Mouse (Mus musculus) gastrocnemius, postnatal 10 days (tissue): ENCODE measurements at regions not wholly inside any gene's neighbourhood (a gene's known extent, or its start where the extent isn't known, plus 50 kb on each side); places are given as distances from the start of the nearest gene placed in this dataset.

ENCODE experiments used
- DNase-seq: peaks from one replicate; pipeline ENCODE4 v3.0.0; 2021; ENCODE audit warnings: mixed read lengths

- DNase-seq: no peak
Observed at GRCm38 (mm10) chr15:90021746-90022312, 180.2 kb upstream of the Syt10 start.

GRCm38 (mm10) chr15:90023164-90023563, 181.5 kb upstream of the Syt10 start:
- DNase-seq: no peak

- no peak for DNase-seq
Observed at GRCm38 (mm10) chr15:90034356-90034755, 189.8 kb upstream of the Alg10b start.

- no peak for DNase-seq
Observed at GRCm38 (mm10) chr15:90045683-90046082, 178.4 kb upstream of the Alg10b start.

GRCm38 (mm10) chr15:90062021-90062420, 162.1 kb upstream of the Alg10b start:
- no peak for DNase-seq

GRCm38 (mm10) chr15:90065768-90066167, 158.3 kb upstream of the Alg10b start:
- no peak for DNase-seq

GRCm38 (mm10) chr15:90072078-90072477, 152.0 kb upstream of the Alg10b start:
- DNase-seq: peak; percentile 9

- no peak for DNase-seq
Observed at GRCm38 (mm10) chr15:90082175-90082951, 141.7 kb upstream of the Alg10b start.

- no peak for DNase-seq
Observed at GRCm38 (mm10) chr15:90109445-90109988, 114.6 kb upstream of the Alg10b start.

- no peak for DNase-seq
Observed at GRCm38 (mm10) chr15:90113611-90114010, 110.5 kb upstream of the Alg10b start.

- DNase-seq: no peak
Observed at GRCm38 (mm10) chr15:90119747-90120146, 104.4 kb upstream of the Alg10b start.

- no peak for DNase-seq
Observed at GRCm38 (mm10) chr15:90123999-90124398, 100.1 kb upstream of the Alg10b start.

GRCm38 (mm10) chr15:90125146-90125545, 99.0 kb upstream of the Alg10b start:
- no peak for DNase-seq

GRCm38 (mm10) chr15:90131777-90132176, 92.3 kb upstream of the Alg10b start:
- DNase-seq: peak; percentile 7

GRCm38 (mm10) chr15:90140966-90141365, 83.1 kb upstream of the Alg10b start:
- DNase-seq: no peak

GRCm38 (mm10) chr15:90148663-90149062, 75.4 kb upstream of the Alg10b start:
- DNase-seq: no peak

GRCm38 (mm10) chr15:90153821-90154560, 70.1 kb upstream of the Alg10b start:
- DNase-seq: no peak
